11 mouse cellular contexts compared by ENCODE assay signal in genomic region chr3:25672779-25673178, GRCm38 (mm10).
"Had no signal": no experiment of that assay in that cellular context is flagged by ENCODE, and none has a peak within 500 bp of the region (broad histone marks: within the 10 kb centered on the region; RNA-seq: fewer than 3 reads in every experiment).

No protein-coding gene starts in this region.

- H3K9me3 ChIP-seq: liver, embryonic 13.5 days; liver, embryonic 15.5 days; lung, embryonic 15.5 days; megakaryocyte, embryonic 14.5 days; midbrain, embryonic 13.5 days; neural tube, embryonic 12.5 days; stomach, embryonic 15.5 days had no signal

- ATAC-seq: liver, postnatal 0 days; lung, postnatal 0 days; midbrain, embryonic 13.5 days had no signal

- H3K36me3 ChIP-seq: liver, embryonic 13.5 days; liver, embryonic 15.5 days; lung, embryonic 15.5 days; midbrain, embryonic 13.5 days; neural tube, embryonic 12.5 days; stomach, embryonic 15.5 days had no signal

- H3K4me1 ChIP-seq: liver, embryonic 13.5 days; liver, embryonic 15.5 days; lung, embryonic 15.5 days; megakaryocyte, embryonic 14.5 days; neural tube, embryonic 12.5 days; stomach, embryonic 15.5 days had no signal

- H3K9ac ChIP-seq: liver, embryonic 13.5 days; liver, embryonic 15.5 days; liver, postnatal 0 days; lung, embryonic 15.5 days; midbrain, embryonic 13.5 days; neural tube, embryonic 12.5 days; stomach, embryonic 15.5 days had no signal

- H3K4me3 ChIP-seq: liver, embryonic 13.5 days; liver, embryonic 15.5 days; lung, embryonic 15.5 days; megakaryocyte, embryonic 14.5 days; midbrain, embryonic 13.5 days; neural tube, embryonic 12.5 days; stomach, embryonic 15.5 days had no signal

- H3K4me2 ChIP-seq: liver, embryonic 13.5 days; liver, embryonic 15.5 days; lung, embryonic 15.5 days; midbrain, embryonic 13.5 days; neural tube, embryonic 12.5 days; stomach, embryonic 15.5 days had no signal

- H3K27ac ChIP-seq: liver, embryonic 13.5 days; liver, embryonic 15.5 days; lung, embryonic 15.5 days; macrophage; neural tube, embryonic 12.5 days; stomach, embryonic 15.5 days; stomach, postnatal 0 days had no signal

- H3K27me3 ChIP-seq: liver, embryonic 13.5 days; liver, embryonic 15.5 days; lung, embryonic 15.5 days; megakaryocyte, embryonic 14.5 days; midbrain, embryonic 13.5 days; neural tube, embryonic 12.5 days; stomach, embryonic 15.5 days had no signal
